Mouse (Mus musculus): ENCODE data around the gene Flrt3.

The Flrt3 gene

DNA sequence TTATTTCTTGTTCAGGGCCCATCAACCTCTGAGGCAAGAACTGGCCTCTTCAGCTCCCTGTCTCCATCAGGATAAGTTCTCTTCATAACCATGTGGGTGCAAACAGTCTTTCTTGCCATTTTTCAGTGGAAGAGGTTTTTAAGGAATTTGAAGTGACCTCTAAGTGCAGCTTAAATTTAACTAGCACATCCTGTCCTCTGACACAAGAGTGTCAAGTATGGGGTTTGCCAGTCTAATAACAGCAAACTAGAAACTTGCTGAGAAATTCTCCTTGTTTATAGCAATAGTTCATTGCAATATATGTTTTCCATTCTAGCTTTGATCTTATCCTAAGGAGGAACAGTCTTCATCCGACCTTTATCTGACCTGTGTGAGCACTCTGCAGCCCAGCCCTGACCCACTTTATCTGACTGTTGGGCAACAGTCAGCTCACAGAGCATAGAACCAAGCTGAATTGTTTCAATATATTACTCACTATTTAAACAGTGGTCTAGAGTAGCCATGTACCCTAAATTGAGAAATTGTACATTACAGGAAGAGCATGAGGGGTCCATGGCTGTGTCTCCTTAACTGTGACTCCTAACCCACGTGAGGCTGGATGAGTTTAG, 49.4 kb downstream of the Flrt3 start:
- DNase-seq (ENCODE audit: low spot score): no peak

DNA sequence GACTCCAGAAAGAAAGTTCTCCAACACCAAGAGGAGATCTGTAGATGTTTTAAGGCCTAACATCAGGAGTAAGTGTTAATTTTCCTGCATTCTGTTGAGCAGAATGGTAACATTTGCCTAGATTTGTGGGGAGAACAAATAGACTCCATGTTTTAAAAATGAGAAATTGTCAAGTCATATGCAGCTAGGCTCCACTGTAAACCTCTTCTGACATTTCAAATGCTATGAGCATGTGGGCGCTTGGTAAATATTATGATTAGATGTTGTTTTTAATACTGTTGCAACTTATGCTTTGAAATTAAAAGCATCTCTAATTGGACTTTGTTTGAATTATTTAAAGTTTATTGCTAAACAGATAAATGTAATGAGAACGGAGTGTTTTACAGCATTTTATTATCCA, 55.8 kb downstream of the Flrt3 start:
- DNase-seq (ENCODE audit: low spot score): no peak

Measured in layer of hippocampus, adult 9-10 months (tissue).